Mouse (Mus musculus) neural tube, postnatal 0 days (tissue): ENCODE results near the gene Mylpf. TPM values are rescaled to one million over a fixed set of nuclear protein-coding genes. Genes with fewer than 3 reads are reported as not detected.

Source experiments
- polyA plus RNA-seq: library from polyadenylated mRNA; unstranded; fragments of >200 nt; fragmentation: Nextera tagmentation; extraction: Ambion mirVana; gene quantifications from 2 replicates; pipeline ENCODE4 v1.2.1, GENCODE M21; 2015

Gene Mylpf
- polyA plus RNA-seq, result 8.3 and 11.1 TPM in 2 replicates

DNA sequence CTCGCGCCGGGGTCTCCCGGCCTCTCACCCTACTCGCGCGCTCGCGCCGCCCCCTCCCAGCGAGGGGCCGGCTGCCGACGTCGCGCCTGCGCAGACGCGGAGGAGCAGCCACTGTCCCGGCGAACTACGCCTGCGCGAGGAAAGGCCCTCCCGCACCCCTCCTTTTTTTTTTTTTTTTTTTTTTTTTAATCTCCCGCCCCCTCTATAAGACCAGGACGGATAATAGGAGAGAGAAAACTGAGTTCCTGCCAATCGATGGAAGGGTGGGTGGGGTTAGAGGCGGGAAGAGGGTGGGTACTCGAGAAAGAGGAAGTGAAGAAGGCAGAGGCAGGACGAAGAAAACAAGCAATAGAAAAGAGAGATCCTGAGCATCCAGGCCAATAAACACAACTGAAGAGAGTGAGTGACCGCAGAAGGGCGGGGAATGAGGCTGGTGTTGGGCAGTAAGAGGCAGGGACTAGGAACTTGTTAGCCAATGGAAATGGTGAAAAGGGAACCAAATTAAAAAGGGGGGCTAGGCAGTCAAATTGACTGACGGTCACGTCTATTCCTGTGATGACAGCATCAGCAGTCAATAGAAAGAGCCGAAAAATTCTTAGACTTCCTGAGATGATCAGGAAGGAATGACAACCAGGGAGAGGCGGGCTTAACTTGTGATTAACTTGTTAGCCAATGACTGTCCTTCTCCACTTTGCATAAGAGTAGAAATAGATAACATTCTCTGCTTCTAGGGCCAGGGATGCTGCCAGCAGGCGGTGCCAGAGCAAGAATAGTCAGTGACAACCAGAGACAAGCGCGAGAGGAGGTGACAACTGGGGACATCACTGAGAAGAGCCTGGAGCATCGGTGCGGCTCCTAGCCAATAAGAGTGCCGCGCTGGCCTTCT, at the start of gene Mylpf:
Mylpf (plus strand) TSS at position 338 of the 886 bp plus-strand sequence.

DNA sequence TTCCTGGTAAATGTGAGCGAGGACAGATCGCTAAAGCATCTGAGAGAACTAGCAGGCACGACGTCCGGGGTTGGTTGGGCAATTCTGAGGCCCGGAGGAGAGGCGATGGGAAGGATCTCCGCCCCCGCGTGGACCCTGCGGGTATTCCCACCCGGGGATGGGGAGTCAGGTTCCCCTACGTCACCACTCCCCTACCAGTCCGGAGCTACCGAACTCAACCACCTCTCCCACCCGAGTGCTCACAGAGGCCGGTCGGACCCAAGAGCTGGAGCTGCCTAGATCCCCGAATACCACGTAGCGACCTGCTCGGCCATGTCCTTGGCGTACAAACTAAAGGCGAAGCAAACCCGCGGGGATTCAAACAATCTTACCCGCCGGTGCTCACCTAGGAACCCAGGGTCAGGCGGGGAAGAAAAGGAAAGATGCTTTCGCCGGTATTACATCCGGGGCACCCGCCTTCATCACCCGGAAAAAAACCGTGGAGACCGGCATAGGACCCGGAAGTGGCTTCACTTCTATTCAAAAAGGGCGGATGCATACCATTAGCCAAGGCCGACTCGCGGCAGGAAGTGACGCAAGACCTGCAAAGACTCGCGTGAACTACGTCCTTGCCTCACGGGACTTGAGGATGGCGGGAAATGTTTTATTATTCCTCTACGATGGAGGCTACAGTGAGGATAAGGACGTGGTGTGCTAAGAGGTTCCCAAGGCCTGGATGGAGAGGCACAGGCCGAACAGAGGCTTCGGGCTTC, 13.0 kb upstream of the Mylpf start, which contains the start of gene Cd2bp2:
Cd2bp2 (minus strand) TSS at position 507 of the 752 bp plus-strand sequence.

GRCm38 (mm10) chr7:127208295-127208552, 466 bp upstream of the Mylpf start, which contains the start of gene Tbc1d10b:
Gene Tbc1d10b, minus strand, starts transcription at chr7:127208468.

DNA sequence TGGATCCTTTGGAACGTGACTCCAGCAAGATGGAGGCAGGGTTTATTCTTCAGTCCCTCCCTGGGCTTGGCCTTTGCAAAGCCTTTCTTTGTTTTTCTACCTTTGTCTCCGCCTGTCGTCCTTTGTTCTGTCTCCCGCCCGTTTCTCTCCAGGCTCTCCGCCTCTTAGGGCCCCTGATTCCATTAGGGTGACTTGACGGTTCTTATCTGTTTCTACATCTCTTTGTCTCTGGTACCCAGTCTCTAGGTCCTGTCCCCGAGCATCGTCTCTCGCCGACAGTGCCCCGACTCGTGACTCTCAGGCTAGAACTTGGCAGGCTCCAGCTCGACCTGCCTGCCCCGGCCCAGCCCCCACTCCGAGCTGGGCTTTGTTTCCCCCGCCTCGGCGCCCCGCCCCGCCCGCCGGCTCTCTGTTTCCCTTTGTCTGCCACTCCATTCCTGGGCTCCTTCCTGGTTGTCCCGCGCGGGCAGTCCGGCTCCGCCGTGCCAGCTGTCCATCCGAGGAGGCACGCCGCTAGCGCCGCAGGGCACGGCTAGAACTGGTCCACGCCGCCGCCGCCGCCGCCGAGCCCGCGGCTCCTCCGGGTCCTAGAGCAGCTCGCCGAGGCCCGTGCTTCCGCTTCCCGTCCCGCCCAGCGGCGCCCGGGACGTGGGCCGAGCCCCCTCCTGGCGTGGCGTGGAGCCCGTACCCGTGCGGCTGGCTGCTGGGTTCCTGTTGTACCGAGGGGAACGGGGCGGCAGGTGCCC, 24.1 kb downstream of the Mylpf start, which contains the start of the genes Zfp553 and Sept1:
Zfp553 (plus strand) TSS at position 440 of the 746 bp plus-strand sequence.
Sept1 (minus strand) TSS at position 509 of the 746 bp plus-strand sequence.

GRCm38 (mm10) chr7:127243870-127244657, 35.4 kb downstream of the Mylpf start, which contains the start of gene Zfp771:
Gene Zfp771, plus strand, starts transcription at chr7:127244274.

GRCm38 (mm10) chr7:127260309-127261111, 51.8 kb downstream of the Mylpf start, which contains the start of gene Dctpp1:
Gene Dctpp1, minus strand, starts transcription at chr7:127260709.

Other genes starting within 250 kb of the Mylpf start
- 137 and 157 TPM in 2 replicates for gene Cdipt, start 233.0 kb upstream of the Mylpf start, polyA plus RNA-seq
- gene Cdiptos, start 232.8 kb upstream of the Mylpf start, polyA plus RNA-seq, result 0.50 and 1.1 TPM in 2 replicates
- 4.9 and 5.9 TPM in 2 replicates for gene Mvp, start 194.3 kb upstream of the Mylpf start, polyA plus RNA-seq
- 0.70 TPM in 1 of 2 replicates, not detected in the other for gene Pagr1b, start 192.4 kb upstream of the Mylpf start, polyA plus RNA-seq
- gene Pagr1a, start 191.5 kb upstream of the Mylpf start, polyA plus RNA-seq, result 23.1 and 63.2 TPM in 2 replicates
- gene Gm42742, start 187.8 kb upstream of the Mylpf start, polyA plus RNA-seq, result 36.5 and 56.8 TPM in 2 replicates
- 128 and 150 TPM in 2 replicates for gene Prrt2, start 187.7 kb upstream of the Mylpf start, polyA plus RNA-seq
- 88.1 and 104 TPM in 2 replicates for gene Maz, start 181.9 kb upstream of the Mylpf start, polyA plus RNA-seq
- gene Kif22, start 166.4 kb upstream of the Mylpf start, polyA plus RNA-seq, result 13.7 and 20.7 TPM in 2 replicates
- gene Zg16, start 121.6 kb upstream of the Mylpf start, polyA plus RNA-seq, result not detected in 2 replicates
- gene AI467606, start 117.5 kb upstream of the Mylpf start, polyA plus RNA-seq, result 1.6 and 2.1 TPM in 2 replicates
- 1.3 and 1.4 TPM in 2 replicates for gene Qprt, start 86.7 kb upstream of the Mylpf start, polyA plus RNA-seq
- gene Spn, start 71.1 kb upstream of the Mylpf start, polyA plus RNA-seq, result not detected in 2 replicates
- 45.4 and 48.6 TPM in 2 replicates for gene Cd2bp2, start 12.8 kb upstream of the Mylpf start, polyA plus RNA-seq
- 37.0 and 44.0 TPM in 2 replicates for gene Tbc1d10b, start 422 bp upstream of the Mylpf start, polyA plus RNA-seq
- 28.1 and 31.9 TPM in 2 replicates for gene Zfp553, start 24.2 kb downstream of the Mylpf start, polyA plus RNA-seq
- 9.6 and 10.1 TPM in 2 replicates for gene Sept1, start 24.2 kb downstream of the Mylpf start, polyA plus RNA-seq
- 95.4 and 103 TPM in 2 replicates for gene Zfp771, start 35.4 kb downstream of the Mylpf start, polyA plus RNA-seq
- gene Dctpp1, start 51.8 kb downstream of the Mylpf start, polyA plus RNA-seq, result 95.6 and 108 TPM in 2 replicates
- gene Sephs2, start 65.2 kb downstream of the Mylpf start, polyA plus RNA-seq, result 69.7 and 75.9 TPM in 2 replicates
- gene Itgal, start 87.4 kb downstream of the Mylpf start, polyA plus RNA-seq, result 0.27 and 0.28 TPM in 2 replicates
- gene Zfp768, start 136.7 kb downstream of the Mylpf start, polyA plus RNA-seq, result 12.9 and 13.5 TPM in 2 replicates
- gene Zfp747, start 167.2 kb downstream of the Mylpf start, polyA plus RNA-seq, result 5.5 and 6.6 TPM in 2 replicates
- gene 9130019O22Rik, start 178.3 kb downstream of the Mylpf start, polyA plus RNA-seq, result 2.9 and 3.1 TPM in 2 replicates
- gene E430018J23Rik, start 184.7 kb downstream of the Mylpf start, polyA plus RNA-seq, result 2.8 and 3.1 TPM in 2 replicates
- 3.2 and 3.8 TPM in 2 replicates for gene Zfp764, start 197.9 kb downstream of the Mylpf start, polyA plus RNA-seq
- gene Zfp688, start 213.2 kb downstream of the Mylpf start, polyA plus RNA-seq, result 31.8 and 32.0 TPM in 2 replicates
- gene Zfp689, start 240.3 kb downstream of the Mylpf start, polyA plus RNA-seq, result 8.2 and 11.7 TPM in 2 replicates